Comparison of ENCODE assay signal across 8 mouse cellular contexts in genomic region chr4:43493186-43493845, GRCm38 (mm10). TPM values are rescaled to one million over a fixed set of nuclear protein-coding genes. Genes with fewer than 3 reads are reported as not detected.
A peak's percentile ranks its signal among the peaks of the same experiment; 100 is the strongest.
DNase-seq lines count a peak whose midpoint lies in the region; ATAC-seq and TF ChIP-seq lines count a peak whose summit lies in the region.

No protein-coding gene starts in this region.

- H3K9ac ChIP-seq in lung, embryonic 16.5 days (ENCODE audit: low read length), result peak overlapping the region; percentile 83

- H3K27me3 ChIP-seq in lung, embryonic 16.5 days (ENCODE audit: control insufficient read depth, insufficient read depth, low read depth, low read length), result no peaks in the 10 kb centered on the region
- no peaks in the 10 kb centered on the region for H3K27me3 ChIP-seq in thymus, adult 2 months (ENCODE audit: control insufficient read depth, insufficient read depth, low read length)

- H3K4me2 ChIP-seq in lung, embryonic 16.5 days (ENCODE audit: low read depth, low read length), result peak overlapping the region; percentile 67

- peak; percentile 75 for ATAC-seq in hematopoietic stem cell, adult 5-6 weeks (replicated peaks in 1 of 2; ENCODE audit: insufficient read depth in 1 of 2, low FRiP score in 2 of 2, low TSS enrichment in 1 of 2, low read depth in 1 of 2, poor library complexity in 2 of 2, severe bottlenecking in 2 of 2)
- ATAC-seq in lung, embryonic 16.5 days (ENCODE audit: low read depth), result peak; percentile 91

- peak overlapping the region; percentile 80 for H3K4me3 ChIP-seq in lung, embryonic 16.5 days (ENCODE audit: low read length)
- H3K4me3 ChIP-seq in thymus, adult 2 months (ENCODE audit: control insufficient read depth, insufficient read depth, low read length), result peak overlapping the region; percentile 95

- peak; percentile 94 for DNase-seq in MN1 (ENCODE audit: low spot score)
- peak; percentile 98 for DNase-seq in cerebellum, adult 8-10 months
- peak; percentile 97 for DNase-seq in forelimb bud, embryonic 11.5 days (ENCODE audit: low read depth, low spot score)
- DNase-seq in layer of hippocampus, adult 9-11 months, result peak; percentile 96
- peak; percentile 90 for DNase-seq in ovary, adult 18-20 months (ENCODE audit: low spot score)
- peak; percentile 98 for DNase-seq in thymus, adult 2 months

- TF ChIP-seq POLR2A in thymus, adult 2 months (IDR thresholded peaks at IDR 0.05; ENCODE audit: control insufficient read depth, extremely low read depth, insufficient read depth, low read length, poor library complexity), result peak; percentile 86; the same call in 1 of the 2 replicates

- WGBS in lung, embryonic 16.5 days, result under 1% methylated on average over 47 of the region's 47 CpGs
- 0% methylated on average over 47 of the region's 47 CpGs for WGBS in thymus, adult 2 months

- H3K36me3 ChIP-seq in lung, embryonic 16.5 days (ENCODE audit: control insufficient read depth, insufficient read depth, low read length), result 0 out of 2 replicates have a peak, but pooled peaks cover 6% of the 10 kb centered on the region
- H3K36me3 ChIP-seq in thymus, adult 2 months (ENCODE audit: control insufficient read depth, insufficient read depth, low read length), result no peaks in the 10 kb centered on the region

- H3K4me1 ChIP-seq in lung, embryonic 16.5 days (replicated peaks; ENCODE audit: control insufficient read depth, insufficient read depth, low read length), result peaks cover 16% of the 10 kb centered on the region
- H3K4me1 ChIP-seq in thymus, adult 2 months (replicated peaks; ENCODE audit: control insufficient read depth, insufficient read depth, low read length), result peaks cover 22% of the 10 kb centered on the region

- no peaks in the 10 kb centered on the region for H3K9me3 ChIP-seq in lung, embryonic 16.5 days (ENCODE audit: control insufficient read depth, low read length)

- peak overlapping the region; percentile 90 for H3K27ac ChIP-seq in lung, embryonic 16.5 days (ENCODE audit: low read length)
- peak overlapping the region; percentile 91 for H3K27ac ChIP-seq in thymus, adult 2 months (ENCODE audit: control insufficient read depth, insufficient read depth, low read length)

- TF ChIP-seq CTCF in thymus, adult 2 months (IDR thresholded peaks at IDR 0.05; ENCODE audit: borderline replicate concordance, control insufficient read depth, extremely low read depth, insufficient read depth, low read length, poor library complexity), result peak; percentile 70

RNA-seq across cellular contexts. Expression of gene Ccdc107, which starts 0.6 kb away (rescaled TPM):
- total RNA-seq in hematopoietic stem cell, adult 5-6 weeks (2017), result 45.7 and 55.6 TPM in 2 replicates
- 73.7 and 73.8 TPM in 2 replicates for polyA plus RNA-seq in lung, embryonic 16.5 days (2015; fragmentation: Nextera tagmentation; extraction: Ambion mirVana)
- polyA plus RNA-seq in thymus, adult 2 months (2012; rRNA removed), result 330 and 367 TPM in 2 replicates

RNA-seq across cellular contexts. Expression of gene Arhgef39, which starts 6.2 kb away (rescaled TPM):
- 66.5 and 76.9 TPM in 2 replicates for total RNA-seq in hematopoietic stem cell, adult 5-6 weeks (2017)
- polyA plus RNA-seq in lung, embryonic 16.5 days (2015; fragmentation: Nextera tagmentation; extraction: Ambion mirVana), result 47.7 and 56.1 TPM in 2 replicates
- polyA plus RNA-seq in thymus, adult 2 months (2012; rRNA removed), result 105 and 108 TPM in 2 replicates

RNA-seq across cellular contexts. Expression of gene Sit1, which starts 9.8 kb away (rescaled TPM):
- not detected in 2 replicates for total RNA-seq in hematopoietic stem cell, adult 5-6 weeks (2017)
- 0.25 and 0.74 TPM in 2 replicates for polyA plus RNA-seq in lung, embryonic 16.5 days (2015; fragmentation: Nextera tagmentation; extraction: Ambion mirVana)
- 187 and 239 TPM in 2 replicates for polyA plus RNA-seq in thymus, adult 2 months (2012; rRNA removed)

RNA-seq across cellular contexts. Expression of gene Car9, which starts 13.4 kb away (rescaled TPM):
- 2.4 and 10.6 TPM in 2 replicates for total RNA-seq in hematopoietic stem cell, adult 5-6 weeks (2017)
- 5.5 and 6.4 TPM in 2 replicates for polyA plus RNA-seq in lung, embryonic 16.5 days (2015; fragmentation: Nextera tagmentation; extraction: Ambion mirVana)
- polyA plus RNA-seq in thymus, adult 2 months (2012; rRNA removed), result 2.5 and 2.9 TPM in 2 replicates

RNA-seq across cellular contexts. Expression of gene Tpm2, which starts 30.2 kb away (rescaled TPM):
- total RNA-seq in hematopoietic stem cell, adult 5-6 weeks (2017), result 18.6 and 28.2 TPM in 2 replicates
- polyA plus RNA-seq in lung, embryonic 16.5 days (2015; fragmentation: Nextera tagmentation; extraction: Ambion mirVana), result 203 and 218 TPM in 2 replicates
- 10.7 and 12.1 TPM in 2 replicates for polyA plus RNA-seq in thymus, adult 2 months (2012; rRNA removed)

Comparison
In these comparisons a context has a peak if more than half of its experiments do, and no peak if none do; other contexts are left out.
1. Peak in every context shown above with its lines: DNase-seq, ATAC-seq, H3K4me3 ChIP-seq and H3K27ac ChIP-seq.
2. RNA of gene Sit1, which starts 9.8 kb away (polyA plus RNA-seq): 187 to 239 TPM in thymus, adult 2 months; 0.25 to 0.74 TPM in lung, embryonic 16.5 days; every median in the first group is over 100 times any median in the second.